Mouse (Mus musculus) ES-Bruce4 (cell line): Measurements from ENCODE around the gene Mroh9. TPM values are rescaled to one million over a fixed set of nuclear protein-coding genes. Genes with fewer than 3 reads are reported as not detected.

ENCODE experiments used
- H3K27ac ChIP-seq: 2 replicates; pipeline ENCODE4 v1.5.1; 2012; ENCODE audit warnings: low read length, inconsistent platforms; ENCODE audit not compliant: insufficient read depth
- H3K27me3 ChIP-seq: 2 replicates; pipeline ENCODE4 v1.6.1; 2012; ENCODE audit warnings: mild to moderate bottlenecking, low read length, inconsistent platforms; ENCODE audit not compliant: control insufficient read depth, poor library complexity, insufficient read depth, severe bottlenecking
- H3K36me3 ChIP-seq: 2 replicates; pipeline ENCODE4 v1.6.1; 2012; ENCODE audit warnings: inconsistent platforms, mild to moderate bottlenecking, low read length, moderate library complexity; ENCODE audit not compliant: control insufficient read depth, poor library complexity, insufficient read depth, severe bottlenecking
- H3K4me1 ChIP-seq: one replicate; pipeline ENCODE4 v1.8.1; 2011; ENCODE audit warnings: low read length; ENCODE audit not compliant: control insufficient read depth, insufficient read depth
- H3K4me3 ChIP-seq: 2 replicates; pipeline ENCODE4 v1.5.1; 2011; ENCODE audit warnings: low read depth, mild to moderate bottlenecking, low read length
- H3K9ac ChIP-seq: 2 replicates; pipeline ENCODE4 v1.6.1; 2012; ENCODE audit warnings: low read depth, mild to moderate bottlenecking, inconsistent platforms; ENCODE audit not compliant: poor library complexity, severe bottlenecking
- H3K9me3 ChIP-seq: replicated peaks from 2 replicates; pipeline ENCODE4 v1.6.1; 2012; ENCODE audit warnings: mild to moderate bottlenecking, low read length, inconsistent platforms; ENCODE audit not compliant: control insufficient read depth, poor library complexity, insufficient read depth, severe bottlenecking
- CTCF ChIP-seq: IDR thresholded peaks from one replicate; pipeline ENCODE4 v1.8.1; 2011; ENCODE audit warnings: low read depth, low read length
- EP300 ChIP-seq: IDR thresholded peaks from 2 replicates; pipeline ENCODE4 v1.6.1; 2011; ENCODE audit warnings: low read depth, low read length; ENCODE audit not compliant: insufficient read depth
- POLR2A ChIP-seq: IDR thresholded peaks from one replicate; pipeline ENCODE4 v1.8.1; 2011; ENCODE audit warnings: low read length; ENCODE audit not compliant: insufficient read depth
- polyA plus RNA-seq: library from polyadenylated mRNA; stranded (reverse); fragments of >200 nt; gene quantifications from 2 replicates; pipeline ENCODE4 v1.2.4, GENCODE M21; 2011; ENCODE audit warnings: low read depth; ENCODE audit not compliant: missing spikeins, insufficient read depth, insufficient read length

The Mroh9 gene
- not detected in 2 replicates for polyA plus RNA-seq

GRCm38 (mm10) chr1:163085570-163085969, at the start of gene Mroh9:
Gene Mroh9 (minus strand): TSS chr1:163085670.
- no peaks in the 10 kb centered on the region for H3K9me3 ChIP-seq
- no peak within 1 kb of the TSS for H3K9ac ChIP-seq
- H3K4me3 ChIP-seq: no peak within 1 kb of the TSS
- no peaks in the 10 kb centered on the region for H3K4me1 ChIP-seq
- no peaks in the 10 kb centered on the region for H3K36me3 ChIP-seq
- H3K27ac ChIP-seq: no peak within 1 kb of the TSS
- TF ChIP-seq CTCF (no peak), POLR2A (no peak), EP300 (no peak)
- H3K27me3 ChIP-seq: no peaks in the 10 kb centered on the region

GRCm38 (mm10) chr1:163129976-163130375, 44.5 kb upstream of the Mroh9 start:
- H3K27ac ChIP-seq: no peak overlapping the region
- no peaks in the 10 kb centered on the region for H3K9me3 ChIP-seq
- TF ChIP-seq CTCF (no peak), POLR2A (no peak), EP300 (no peak)
- no peaks in the 10 kb centered on the region for H3K27me3 ChIP-seq
- H3K36me3 ChIP-seq: no peaks in the 10 kb centered on the region
- no peak overlapping the region for H3K9ac ChIP-seq
- H3K4me3 ChIP-seq: no peak overlapping the region
- H3K4me1 ChIP-seq: no peaks in the 10 kb centered on the region

- TF ChIP-seq POLR2A: no peak
- TF ChIP-seq EP300: no peak
- TF ChIP-seq CTCF: no peak
- Histone ChIP-seq H3K36me3 (no peaks in the 10 kb centered on the region), H3K9me3 (no peaks in the 10 kb centered on the region), H3K4me3 (no peak overlapping the region), H3K27ac (no peak overlapping the region), H3K4me1 (no peaks in the 10 kb centered on the region), H3K9ac (no peak overlapping the region), H3K27me3 (no peaks in the 10 kb centered on the region)
Observed at GRCm38 (mm10) chr1:163129129-163129900, 43.8 kb upstream of the Mroh9 start.

- Histone ChIP-seq H3K9ac (no peak overlapping the region), H3K4me3 (no peak overlapping the region), H3K27ac (no peak overlapping the region), H3K27me3 (no peaks in the 10 kb centered on the region), H3K4me1 (no peaks in the 10 kb centered on the region), H3K9me3 (no peaks in the 10 kb centered on the region), H3K36me3 (no peaks in the 10 kb centered on the region)
- TF ChIP-seq CTCF: no peak
- no peak for TF ChIP-seq EP300
Observed at GRCm38 (mm10) chr1:163126175-163126881, 40.9 kb upstream of the Mroh9 start.

- Histone ChIP-seq H3K9ac (no peak overlapping the region), H3K36me3 (no peaks in the 10 kb centered on the region), H3K9me3 (no peaks in the 10 kb centered on the region), H3K4me3 (no peak overlapping the region), H3K4me1 (no peaks in the 10 kb centered on the region), H3K27ac (no peak overlapping the region), H3K27me3 (no peaks in the 10 kb centered on the region)
- TF ChIP-seq CTCF: no peak
- no peak for TF ChIP-seq EP300
- TF ChIP-seq POLR2A: no peak
Observed at GRCm38 (mm10) chr1:163122414-163122813, 36.9 kb upstream of the Mroh9 start.

- no peaks in the 10 kb centered on the region for H3K36me3 ChIP-seq
- no peak overlapping the region for H3K9ac ChIP-seq
- no peaks in the 10 kb centered on the region for H3K9me3 ChIP-seq
- no peak overlapping the region for H3K4me3 ChIP-seq
- TF ChIP-seq CTCF: no peak
- no peak for TF ChIP-seq POLR2A
- TF ChIP-seq EP300: no peak
- no peaks in the 10 kb centered on the region for H3K27me3 ChIP-seq
- no peaks in the 10 kb centered on the region for H3K4me1 ChIP-seq
- H3K27ac ChIP-seq: no peak overlapping the region
Observed at GRCm38 (mm10) chr1:163113461-163114174, 28.1 kb upstream of the Mroh9 start.
